Mouse (Mus musculus): Measurements from ENCODE around the gene Pxt1.

GRCm38 (mm10) chr17:28988996-28989395, 45.4 kb upstream of the Pxt1 start:
- TF ChIP-seq CTCF (IDR thresholded peaks at IDR 0.05; ENCODE audit: control insufficient read depth, insufficient read depth, insufficient replicate concordance, low read depth, low read length) = no peak
- no peak for TF ChIP-seq POLR2A (IDR thresholded peaks at IDR 0.05; ENCODE audit: control insufficient read depth, low read depth, low read length)
